14 mouse cellular contexts compared by ENCODE assay signal in genomic region chr6:120216702-120217101, GRCm38 (mm10).
DNase-seq lines count a peak whose midpoint lies in the region; ATAC-seq and TF ChIP-seq lines count a peak whose summit lies in the region.
"Had no signal": no experiment of that assay in that cellular context is flagged by ENCODE, and none has a peak within 500 bp of the region (broad histone marks: within the 10 kb centered on the region; RNA-seq: fewer than 3 reads in every experiment).

No protein-coding gene starts in this region.

- no peak for DNase-seq in lung, embryonic 14.5 days
- DNase-seq in lung, adult 18-20 months: no peak
- DNase-seq in liver, embryonic 14.5 days (ENCODE audit: low read depth in 3 of 3, low spot score in 3 of 3): peak; percentile 77 to 81 (median 79)
- DNase-seq in stomach, postnatal 0 days (ENCODE audit: low spot score): no peak
- DNase-seq in layer of hippocampus, adult 8-10 months (ENCODE audit: low spot score in 2 of 2): no peak
- DNase-seq in gastrocnemius, adult 18-20 months (ENCODE audit: low spot score): no peak
- no peak for DNase-seq in forebrain, embryonic 14.5 days (ENCODE audit: low spot score)
- DNase-seq: cerebellum, adult 9-10 months; kidney, postnatal 10 days; layer of hippocampus, adult 9-11 months had no signal

- H3K4me2 ChIP-seq in lung, embryonic 14.5 days: no peak overlapping the region
- peak overlapping the region; percentile 74 for H3K4me2 ChIP-seq in liver, embryonic 14.5 days (ENCODE audit: low read depth)
- H3K4me2 ChIP-seq in stomach, postnatal 0 days (replicated peaks; ENCODE audit: low read depth): no peak overlapping the region
- no peak overlapping the region for H3K4me2 ChIP-seq in forebrain, embryonic 14.5 days (ENCODE audit: low read length)
- H3K4me2 ChIP-seq: midbrain, embryonic 11.5 days had no signal

- H3K36me3 ChIP-seq in lung, embryonic 14.5 days (ENCODE audit: insufficient read depth): no peaks in the 10 kb centered on the region
- H3K36me3 ChIP-seq in liver, embryonic 14.5 days (replicated peaks; ENCODE audit: control insufficient read depth, insufficient read depth, low read depth): no peaks in the 10 kb centered on the region
- H3K36me3 ChIP-seq in stomach, postnatal 0 days (ENCODE audit: control insufficient read depth, insufficient read depth, low read length): no peaks in the 10 kb centered on the region
- H3K36me3 ChIP-seq in forebrain, embryonic 14.5 days (ENCODE audit: control insufficient read depth, insufficient read depth, low read length): no peaks in the 10 kb centered on the region

- no peaks in the 10 kb centered on the region for H3K4me1 ChIP-seq in lung, embryonic 14.5 days (ENCODE audit: insufficient read depth)
- peaks cover 27 to 43% of the 10 kb centered on the region in 2 experiments for H3K4me1 ChIP-seq in liver, embryonic 14.5 days (replicated peaks; ENCODE audit: control insufficient read depth in 2 of 2, insufficient read depth in 2 of 2, low read length in 1 of 2)
- no peaks in the 10 kb centered on the region for H3K4me1 ChIP-seq in stomach, postnatal 0 days (replicated peaks; ENCODE audit: control insufficient read depth, insufficient read depth)
- H3K4me1 ChIP-seq in forebrain, embryonic 14.5 days (ENCODE audit: control insufficient read depth, insufficient read depth, low read length): no peaks in the 10 kb centered on the region

- H3K9me3 ChIP-seq in lung, embryonic 14.5 days (ENCODE audit: low read depth, low read length): no peaks in the 10 kb centered on the region
- no peaks in the 10 kb centered on the region for H3K9me3 ChIP-seq in liver, embryonic 14.5 days (ENCODE audit: control insufficient read depth, low read length)
- H3K9me3 ChIP-seq in stomach, postnatal 0 days (ENCODE audit: control insufficient read depth, low read length): no peaks in the 10 kb centered on the region
- H3K9me3 ChIP-seq in forebrain, embryonic 14.5 days (replicated peaks; ENCODE audit: control insufficient read depth, low read length): no peaks in the 10 kb centered on the region

- TF ChIP-seq CTCF in lung, embryonic 14.5 days (IDR thresholded peaks at IDR 0.05; ENCODE audit: low read depth): no peak
- no peak for TF ChIP-seq CTCF in liver, embryonic 14.5 days (IDR thresholded peaks at IDR 0.05; ENCODE audit: low read depth)
- no peak for TF ChIP-seq CTCF in stomach, postnatal 0 days (IDR thresholded peaks at IDR 0.05; ENCODE audit: low read depth)

- H3K27ac ChIP-seq in lung, embryonic 14.5 days (ENCODE audit: low read depth): no peak overlapping the region
- peak overlapping the region; percentile 97 for H3K27ac ChIP-seq in liver, embryonic 14.5 days
- no peak overlapping the region for H3K27ac ChIP-seq in stomach, postnatal 0 days (replicated peaks)
- no peak overlapping the region for H3K27ac ChIP-seq in forebrain, embryonic 14.5 days (ENCODE audit: low read depth, low read length)

- no peaks in the 10 kb centered on the region for H3K27me3 ChIP-seq in lung, embryonic 14.5 days (ENCODE audit: insufficient read depth, low read length)
- no peaks in the 10 kb centered on the region for H3K27me3 ChIP-seq in liver, embryonic 14.5 days (ENCODE audit: control insufficient read depth, insufficient read depth, low read length)
- no peaks in the 10 kb centered on the region for H3K27me3 ChIP-seq in stomach, postnatal 0 days (ENCODE audit: control insufficient read depth, insufficient read depth, low read length)
- no peaks in the 10 kb centered on the region for H3K27me3 ChIP-seq in forebrain, embryonic 14.5 days (replicated peaks; ENCODE audit: control insufficient read depth, insufficient read depth, low read length)

- H3K4me3 ChIP-seq in lung, embryonic 14.5 days (ENCODE audit: low read depth, low read length): no peak overlapping the region
- peak overlapping the region in 1 of 2 experiments; percentile 27; a peak in 2 of 4 replicates for H3K4me3 ChIP-seq in liver, embryonic 14.5 days (ENCODE audit: insufficient read depth in 1 of 2, low read depth in 2 of 2, low read length in 2 of 2)
- no peak overlapping the region for H3K4me3 ChIP-seq in stomach, postnatal 0 days (ENCODE audit: low read depth, low read length)
- H3K4me3 ChIP-seq in forebrain, embryonic 14.5 days (ENCODE audit: low read depth, low read length): no peak overlapping the region
- H3K4me3 ChIP-seq: myocyte had no signal

- 61% methylated on average over 1 of the region's 1 CpGs for WGBS in lung, embryonic 14.5 days
- 6% methylated on average over 1 of the region's 1 CpGs for WGBS in liver, embryonic 14.5 days (ENCODE audit: insufficient replicate concordance)
- WGBS in stomach, postnatal 0 days: 88% methylated on average over 1 of the region's 1 CpGs
- 92% methylated on average over 1 of the region's 1 CpGs for WGBS in forebrain, embryonic 14.5 days

- peak; percentile 90 for TF ChIP-seq EP300 in liver, embryonic 14.5 days (IDR thresholded peaks at IDR 0.05; ENCODE audit: low read depth)
- no peak for TF ChIP-seq EP300 in stomach, postnatal 0 days (optimal IDR thresholded peaks at IDR 0.05)

- ATAC-seq in lung, embryonic 14.5 days (ENCODE audit: insufficient read depth): 0 out of 2 replicates have a peak, but pooled peaks have one; percentile 56
- ATAC-seq in erythroblast, adult 5-6 weeks (replicated peaks; ENCODE audit: low FRiP score, poor library complexity, severe bottlenecking): peak; percentile 90
- peak; percentile 99 for ATAC-seq in liver, embryonic 14.5 days (ENCODE audit: insufficient read depth)
- ATAC-seq in stomach, postnatal 0 days (ENCODE audit: low FRiP score, low TSS enrichment): 0 out of 2 replicates have a peak, but pooled peaks have one; percentile 48
- no peak for ATAC-seq in forebrain, embryonic 14.5 days
- ATAC-seq: lung, postnatal 0 days had no signal

- no peak overlapping the region for H3K9ac ChIP-seq in lung, embryonic 14.5 days
- H3K9ac ChIP-seq in liver, embryonic 14.5 days (replicated peaks): peak overlapping the region; percentile 74
- no peak overlapping the region for H3K9ac ChIP-seq in stomach, postnatal 0 days (ENCODE audit: low read length)
- H3K9ac ChIP-seq in forebrain, embryonic 14.5 days (ENCODE audit: low read length): no peak overlapping the region

Comparison
In these comparisons a context has a peak if more than half of its experiments do, and no peak if none do; other contexts are left out.
1. DNase-seq: peak in liver, embryonic 14.5 days (3 of 3); none in lung, embryonic 14.5 days (single experiment), lung, adult 18-20 months (0 of 2), stomach, postnatal 0 days (single experiment), layer of hippocampus, adult 8-10 months (0 of 2), gastrocnemius, adult 18-20 months (single experiment) and forebrain, embryonic 14.5 days (single experiment).